Mouse (Mus musculus) liver, adult 2 months (tissue): Measurements from ENCODE around the gene Pkn1.

Experiments
- CTCF ChIP-seq: fragments of 200-500 bp; IDR thresholded peaks from 2 replicates; pipeline ENCODE4 v1.5.1; 2011; ENCODE audit warnings: low read depth, low read length, control low read depth
- POLR2A ChIP-seq: fragments of 200-500 bp; IDR thresholded peaks from 2 replicates; pipeline ENCODE4 v1.6.1; 2011; ENCODE audit warnings: low read length, control low read depth; ENCODE audit not compliant: insufficient read depth; ENCODE audit errors: extremely low read depth

- TF ChIP-seq POLR2A (no peak), CTCF (no peak)
Observed at GRCm38 (mm10) chr8:83739711-83740468, 40.9 kb upstream of the Pkn1 start.
